Mouse (Mus musculus): ENCODE measurements around the gene Pole. TPM values are rescaled to one million over a fixed set of nuclear protein-coding genes. Genes with fewer than 3 reads are reported as not detected.

Gene Pole
- polyA plus RNA-seq, 1 experiment from 2014 or later, result 54.1 TPM

- H3K36me3 ChIP-seq (replicated peaks), result no peaks in the 10 kb centered on the region
- no peaks in the 10 kb centered on the region for H3K9me3 ChIP-seq
- H3K4me1 ChIP-seq, result peaks cover 17% of the 10 kb centered on the region
- H3K27me3 ChIP-seq (replicated peaks; ENCODE audit: low read depth, poor library complexity, severe bottlenecking), result peaks cover 22% of the 10 kb centered on the region
- WGBS, result 22% methylated on average over 7 of the region's 7 CpGs
- peak; percentile 60 for DNase-seq (ENCODE audit: low spot score)
- no peak overlapping the region for H3K27ac ChIP-seq (replicated peaks)
- no peak overlapping the region for H3K4me3 ChIP-seq
Observed at GRCm38 (mm10) chr5:110354716-110355115, 68.6 kb downstream of the Pole start.

DNA sequence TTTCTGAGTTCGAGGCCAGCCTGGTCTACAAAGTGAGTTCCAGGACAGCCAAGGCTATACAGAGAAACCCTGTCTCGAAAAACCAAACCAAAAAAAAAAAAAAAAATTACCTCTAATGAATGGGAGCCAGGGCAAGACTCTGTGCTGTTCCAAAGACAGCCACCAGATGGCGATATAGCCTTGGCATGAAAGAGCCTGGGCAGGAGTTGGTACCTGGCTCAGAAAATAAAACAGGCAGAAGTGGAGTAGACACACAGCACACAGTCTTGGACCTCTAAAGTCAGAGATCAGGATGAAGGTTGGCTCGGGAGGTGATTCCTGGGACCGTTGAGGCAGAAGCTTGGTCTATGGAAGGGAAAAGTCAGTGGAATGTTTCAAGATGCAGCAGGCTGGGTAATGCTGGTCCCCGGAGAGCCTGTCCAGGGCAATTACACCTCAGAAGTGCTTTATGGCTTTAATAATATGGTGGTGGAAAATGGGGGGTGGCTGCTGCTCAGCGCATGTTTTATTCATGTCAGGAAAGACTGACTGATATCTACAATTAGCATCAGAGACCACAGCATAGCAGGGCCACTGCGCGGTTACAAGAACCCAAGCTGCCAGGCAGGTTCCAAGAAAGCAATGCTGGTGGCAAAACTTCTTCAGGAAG, 71.5 kb downstream of the Pole start:
- Histone ChIP-seq H3K27ac (replicated peaks) (no peak overlapping the region), H3K27me3 (replicated peaks; ENCODE audit: low read depth, poor library complexity, severe bottlenecking) (peaks cover 39% of the 10 kb centered on the region), H3K36me3 (replicated peaks) (peaks cover 9% of the 10 kb centered on the region; the same call in 1 of the 2 replicates), H3K4me3 (no peak overlapping the region), H3K9me3 (no peaks in the 10 kb centered on the region), H3K4me1 (peaks cover 12% of the 10 kb centered on the region)
- 42% methylated on average over 9 of the region's 9 CpGs for WGBS
- peak; percentile 84 for DNase-seq (ENCODE audit: low spot score)

DNA sequence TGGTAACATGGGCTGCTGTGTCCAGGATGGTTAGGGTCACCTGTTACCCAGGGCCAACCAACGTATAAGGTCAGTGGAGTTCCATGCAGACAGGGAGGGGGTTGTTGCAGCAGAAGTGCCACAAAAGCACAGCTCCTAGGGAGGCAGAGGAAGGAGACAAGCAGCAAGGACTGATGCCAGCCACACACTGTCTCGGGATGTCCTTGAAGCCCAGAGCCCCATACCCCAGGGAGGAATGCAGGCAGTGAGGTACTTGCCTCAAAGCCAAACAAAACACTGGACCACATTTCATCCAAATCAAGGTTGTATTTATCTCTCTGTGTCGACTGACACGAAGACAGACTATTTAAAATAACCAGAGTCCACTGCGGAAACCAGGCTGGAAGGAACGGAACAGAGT, 75.4 kb downstream of the Pole start:
- Histone ChIP-seq H3K36me3 (replicated peaks) (peaks cover 32% of the 10 kb centered on the region), H3K27ac (replicated peaks) (no peak overlapping the region), H3K4me3 (no peak overlapping the region), H3K27me3 (replicated peaks; ENCODE audit: low read depth, poor library complexity, severe bottlenecking) (peaks cover 37% of the 10 kb centered on the region), H3K9me3 (no peaks in the 10 kb centered on the region), H3K4me1 (peaks cover 28% of the 10 kb centered on the region)
- 88% methylated on average over 6 of the region's 6 CpGs for WGBS
- no peak for DNase-seq (ENCODE audit: low spot score)

DNA sequence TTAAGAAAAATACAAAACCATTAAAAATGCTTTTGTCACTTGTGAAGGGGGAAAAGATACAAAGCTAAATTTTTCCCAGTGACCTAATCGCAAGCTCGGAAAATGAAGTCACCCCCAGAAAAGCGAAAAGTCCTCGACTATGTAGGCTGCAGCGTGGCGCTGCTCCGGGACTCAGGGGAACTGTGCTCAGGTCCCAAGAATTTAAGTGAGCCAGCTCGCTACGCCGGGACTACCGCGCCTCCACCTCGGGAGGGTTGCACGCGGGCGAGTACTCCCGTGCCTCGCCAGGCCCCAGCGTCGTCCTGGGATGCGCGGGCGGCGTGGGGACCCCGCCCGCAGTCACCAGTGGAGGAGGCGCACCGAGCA, 76.7 kb downstream of the Pole start:
- no peaks in the 10 kb centered on the region for H3K9me3 ChIP-seq
- H3K4me1 ChIP-seq, result peaks cover 26% of the 10 kb centered on the region
- H3K36me3 ChIP-seq (replicated peaks), result peaks cover 44% of the 10 kb centered on the region
- H3K27ac ChIP-seq (replicated peaks), result peak overlapping the region; percentile 65; the same call in 1 of the 2 replicates
- peaks cover 37% of the 10 kb centered on the region for H3K27me3 ChIP-seq (replicated peaks; ENCODE audit: low read depth, poor library complexity, severe bottlenecking)
- H3K4me3 ChIP-seq, result peak overlapping the region; percentile 65
- 2% methylated on average over 28 of the region's 28 CpGs for WGBS
- DNase-seq (ENCODE audit: low spot score), result no peak

DNA sequence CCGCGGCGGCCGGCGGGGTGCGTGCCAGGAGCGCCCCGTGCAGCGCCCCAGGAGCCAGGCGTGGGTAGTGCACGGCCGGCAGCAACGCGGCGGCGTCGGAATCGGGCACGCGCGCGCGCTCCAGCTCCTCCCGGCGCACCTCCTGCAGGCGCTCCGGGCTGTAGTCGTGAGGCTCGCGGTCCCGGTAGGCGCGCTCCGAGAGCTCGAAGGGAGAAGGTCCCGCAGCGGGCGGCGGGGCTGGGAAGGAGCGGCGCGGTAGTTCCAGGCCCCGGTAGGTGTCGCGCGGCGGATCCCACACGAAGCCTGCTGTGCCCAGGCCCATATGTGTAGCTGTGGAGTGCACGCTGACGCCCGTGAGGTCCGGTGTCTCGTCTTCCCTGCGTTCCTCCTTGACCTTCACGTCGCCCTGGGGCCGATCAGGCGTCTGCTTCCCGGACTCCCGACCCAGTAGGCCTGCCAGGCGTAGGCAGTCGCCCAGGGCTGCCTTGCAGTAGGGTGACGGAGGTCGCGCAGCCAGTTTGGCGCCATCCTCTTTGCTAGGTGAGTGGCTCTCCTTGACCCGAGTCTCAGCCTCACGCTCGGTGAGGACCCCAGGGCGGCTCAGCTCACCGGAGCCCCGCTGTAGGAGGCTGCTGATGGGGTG, 77.2 kb downstream of the Pole start:
- peak; percentile 88 for DNase-seq (ENCODE audit: low spot score)
- Histone ChIP-seq H3K27ac (replicated peaks) (peak overlapping the region; percentile 65), H3K4me3 (peak overlapping the region; percentile 65), H3K36me3 (replicated peaks) (peaks cover 48% of the 10 kb centered on the region), H3K4me1 (peaks cover 21% of the 10 kb centered on the region), H3K9me3 (no peaks in the 10 kb centered on the region), H3K27me3 (replicated peaks; ENCODE audit: low read depth, poor library complexity, severe bottlenecking) (peaks cover 37% of the 10 kb centered on the region)
- 1% methylated on average over 72 of the region's 72 CpGs for WGBS

GRCm38 (mm10) chr5:110363822-110364545, 77.9 kb downstream of the Pole start:
- WGBS, result 28% methylated on average over 11 of the region's 11 CpGs
- Histone ChIP-seq H3K4me1 (peaks cover 20% of the 10 kb centered on the region), H3K36me3 (replicated peaks) (peaks cover 55% of the 10 kb centered on the region), H3K27me3 (replicated peaks; ENCODE audit: low read depth, poor library complexity, severe bottlenecking) (peaks cover 37% of the 10 kb centered on the region), H3K4me3 (peak overlapping the region; percentile 65), H3K27ac (replicated peaks) (peak overlapping the region; percentile 65), H3K9me3 (no peaks in the 10 kb centered on the region)
- DNase-seq (ENCODE audit: low spot score), result peak; percentile 31

DNA sequence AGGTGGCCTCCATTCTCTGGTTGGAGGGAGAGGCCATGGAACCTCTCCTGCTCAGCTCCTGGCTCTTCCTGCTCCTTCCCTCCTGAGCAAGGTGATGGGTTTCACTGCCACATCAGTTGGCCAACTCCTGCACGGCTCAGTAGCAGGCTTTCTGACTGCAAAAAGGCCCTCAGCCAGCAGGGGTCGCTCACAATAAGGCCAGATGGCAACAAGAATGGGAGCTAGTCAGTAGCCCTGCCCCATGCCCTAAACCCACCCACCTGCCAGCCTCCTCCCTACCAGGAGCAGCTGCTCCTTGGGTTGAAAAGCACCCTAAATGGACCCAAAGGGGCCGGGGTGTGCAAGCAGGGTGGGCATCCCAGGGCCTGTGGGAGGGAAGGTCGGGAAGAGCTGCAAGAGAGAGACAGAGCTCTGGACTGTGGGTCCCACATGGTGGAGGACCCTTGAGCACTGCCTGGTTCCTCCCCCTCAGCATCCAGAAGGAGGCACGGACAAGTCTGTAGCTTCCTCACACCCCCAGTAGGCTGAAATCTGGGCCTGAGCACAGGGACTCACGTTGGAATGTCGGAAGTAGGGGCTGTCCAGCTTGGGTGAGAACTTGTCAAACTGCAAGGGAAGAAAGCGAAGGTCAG, 90.8 kb downstream of the Pole start:
- H3K9me3 ChIP-seq, result no peaks in the 10 kb centered on the region
- H3K4me1 ChIP-seq, result peaks cover 18% of the 10 kb centered on the region
- H3K4me3 ChIP-seq, result no peak overlapping the region
- peaks cover 98% of the 10 kb centered on the region for H3K36me3 ChIP-seq (replicated peaks)
- H3K27ac ChIP-seq (replicated peaks), result no peak overlapping the region
- 61% methylated on average over 8 of the region's 8 CpGs for WGBS
- no peaks in the 10 kb centered on the region for H3K27me3 ChIP-seq (replicated peaks; ENCODE audit: low read depth, poor library complexity, severe bottlenecking)
- peak; percentile 79 for DNase-seq (ENCODE audit: low spot score)

DNA sequence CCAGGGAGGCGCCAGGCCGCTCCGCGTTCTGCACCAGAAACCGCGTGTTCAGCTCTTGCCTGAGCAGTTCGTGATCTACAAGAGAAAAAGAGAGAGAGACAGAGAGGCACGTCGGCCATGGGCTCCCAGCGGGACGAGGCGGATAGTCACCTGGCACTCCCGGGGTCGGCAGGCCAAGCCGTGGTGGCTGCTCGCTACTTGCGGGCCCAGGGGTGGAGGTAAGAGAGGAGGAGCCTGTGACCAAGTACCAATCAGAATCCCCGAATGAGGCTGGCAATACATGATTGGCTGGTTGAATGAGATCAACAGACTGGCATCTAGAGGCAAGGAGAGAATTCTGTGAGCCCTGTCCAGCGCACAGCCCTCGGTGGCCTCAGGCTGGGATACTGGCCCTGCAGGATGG, 92.1 kb downstream of the Pole start:
- no peaks in the 10 kb centered on the region for H3K27me3 ChIP-seq (replicated peaks; ENCODE audit: low read depth, poor library complexity, severe bottlenecking)
- peaks cover 96% of the 10 kb centered on the region for H3K36me3 ChIP-seq (replicated peaks)
- no peak overlapping the region; the same call in 1 of the 2 replicates for H3K27ac ChIP-seq (replicated peaks)
- WGBS, result 26% methylated on average over 20 of the region's 20 CpGs
- DNase-seq (ENCODE audit: low spot score), result peak; percentile 52
- no peaks in the 10 kb centered on the region for H3K9me3 ChIP-seq
- H3K4me1 ChIP-seq, result peaks cover 18% of the 10 kb centered on the region
- 0 out of 2 replicates have a peak overlapping the region, but pooled peaks have one; percentile 9 for H3K4me3 ChIP-seq

DNA sequence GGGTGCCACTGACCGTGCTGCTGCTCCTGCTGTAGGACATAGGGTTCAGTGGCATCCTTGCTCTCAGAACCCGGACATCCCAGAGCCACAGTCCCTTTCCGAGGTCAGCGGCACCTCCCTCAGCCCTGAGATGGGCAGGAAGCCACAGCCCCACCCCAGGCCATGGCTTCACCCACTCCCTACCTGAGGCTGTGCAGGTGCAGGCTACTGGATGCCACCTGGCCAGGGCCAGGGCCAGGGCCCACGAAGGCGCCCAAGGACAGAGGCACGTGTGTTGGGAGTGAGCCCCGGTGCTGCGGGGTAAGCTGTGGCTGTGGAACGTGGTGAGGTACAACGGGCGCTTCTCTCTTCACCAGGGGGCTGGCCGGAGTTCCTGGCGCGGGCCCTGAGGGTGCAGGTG, 93.0 kb downstream of the Pole start:
- 85% methylated on average over 15 of the region's 15 CpGs for WGBS
- Histone ChIP-seq H3K27me3 (replicated peaks; ENCODE audit: low read depth, poor library complexity, severe bottlenecking) (no peaks in the 10 kb centered on the region), H3K27ac (replicated peaks) (no peak overlapping the region), H3K9me3 (no peaks in the 10 kb centered on the region), H3K4me1 (peaks cover 21% of the 10 kb centered on the region), H3K4me3 (no peak overlapping the region), H3K36me3 (replicated peaks) (peaks cover 90% of the 10 kb centered on the region)
- no peak for DNase-seq (ENCODE audit: low spot score)

- H3K4me1 ChIP-seq, result peaks cover 29% of the 10 kb centered on the region
- no peak overlapping the region for H3K4me3 ChIP-seq
- peaks cover 86% of the 10 kb centered on the region for H3K36me3 ChIP-seq (replicated peaks)
- H3K9me3 ChIP-seq, result no peaks in the 10 kb centered on the region
- H3K27ac ChIP-seq (replicated peaks), result no peak overlapping the region
- DNase-seq (ENCODE audit: low spot score), result no peak
- WGBS, result 89% methylated on average over 4 of the region's 4 CpGs
- H3K27me3 ChIP-seq (replicated peaks; ENCODE audit: low read depth, poor library complexity, severe bottlenecking), result 0 out of 2 replicates have a peak, but pooled peaks cover under 1% of the 10 kb centered on the region
Observed at GRCm38 (mm10) chr5:110379823-110380222, 93.7 kb downstream of the Pole start.

- 79% methylated on average over 6 of the region's 6 CpGs for WGBS
- no peak for DNase-seq (ENCODE audit: low spot score)
- Histone ChIP-seq H3K27ac (replicated peaks) (no peak overlapping the region), H3K27me3 (replicated peaks; ENCODE audit: low read depth, poor library complexity, severe bottlenecking) (peaks cover 20% of the 10 kb centered on the region), H3K36me3 (replicated peaks) (peaks cover 40% of the 10 kb centered on the region), H3K9me3 (no peaks in the 10 kb centered on the region), H3K4me1 (peaks cover 38% of the 10 kb centered on the region), H3K4me3 (peak overlapping the region; percentile 71; the same call in 1 of the 2 replicates)
Observed at GRCm38 (mm10) chr5:110384491-110384890, 98.4 kb downstream of the Pole start.

- peak overlapping the region; percentile 86; the same call in 1 of the 2 replicates for H3K27ac ChIP-seq (replicated peaks)
- peaks cover 32% of the 10 kb centered on the region for H3K36me3 ChIP-seq (replicated peaks)
- peaks cover 20% of the 10 kb centered on the region for H3K27me3 ChIP-seq (replicated peaks; ENCODE audit: low read depth, poor library complexity, severe bottlenecking)
- H3K9me3 ChIP-seq, result no peaks in the 10 kb centered on the region
- WGBS, result 60% methylated on average over 4 of the region's 4 CpGs
- no peak for DNase-seq (ENCODE audit: low spot score)
- H3K4me3 ChIP-seq, result peak overlapping the region; percentile 71
- H3K4me1 ChIP-seq, result peaks cover 38% of the 10 kb centered on the region
Observed at GRCm38 (mm10) chr5:110385263-110385662, 99.2 kb downstream of the Pole start.

Measured in embryonic facial prominence, embryonic 10.5 days (tissue).